Mouse (Mus musculus): ENCODE measurements at regions not wholly inside any gene's neighbourhood (a gene's known extent, or its start where the extent isn't known, plus 50 kb on each side); places are given as distances from the start of the nearest gene placed in this dataset.

- Histone ChIP-seq H3K9ac (no peak overlapping the region), H3K27ac (no peak overlapping the region), H3K4me3 (no peak overlapping the region), H3K9me3 (0 out of 2 replicates have a peak, but pooled peaks cover 4% of the 10 kb centered on the region), H3K27me3 (peaks cover 14% of the 10 kb centered on the region), H3K4me2 (replicated peaks) (no peak overlapping the region), H3K36me3 (no peaks in the 10 kb centered on the region), H3K4me1 (no peaks in the 10 kb centered on the region)
- no peak; the same call in 1 of the 2 replicates for ATAC-seq (ENCODE audit: low FRiP score, low read depth)
- WGBS: 45% methylated on average over 4 of the region's 4 CpGs
Measured at GRCm38 (mm10) chr11:52521879-52522278, 125.7 kb downstream of the 9530068E07Rik start.

- no peak overlapping the region for H3K4me3 ChIP-seq
- H3K4me1 ChIP-seq: no peaks in the 10 kb centered on the region
- H3K27ac ChIP-seq: no peak overlapping the region
- no peak overlapping the region for H3K9ac ChIP-seq
- 67% methylated on average over 3 of the region's 3 CpGs for WGBS
- 0 out of 2 replicates have a peak, but pooled peaks cover 1% of the 10 kb centered on the region for H3K9me3 ChIP-seq
- no peak for ATAC-seq (ENCODE audit: low FRiP score, low read depth)
- H3K4me2 ChIP-seq (replicated peaks): no peak overlapping the region
- no peaks in the 10 kb centered on the region for H3K36me3 ChIP-seq
- H3K27me3 ChIP-seq: peaks cover 15% of the 10 kb centered on the region
Measured at GRCm38 (mm10) chr11:52522384-52522783, 126.2 kb downstream of the 9530068E07Rik start.

- no peaks in the 10 kb centered on the region for H3K36me3 ChIP-seq
- no peak overlapping the region for H3K9ac ChIP-seq
- H3K4me2 ChIP-seq (replicated peaks): no peak overlapping the region
- no peak for ATAC-seq (ENCODE audit: low FRiP score, low read depth)
- no peak overlapping the region for H3K27ac ChIP-seq
- H3K27me3 ChIP-seq: peaks cover 18% of the 10 kb centered on the region
- H3K4me1 ChIP-seq: no peaks in the 10 kb centered on the region
- 74% methylated on average over 4 of the region's 4 CpGs for WGBS
- H3K9me3 ChIP-seq: no peaks in the 10 kb centered on the region
- no peak overlapping the region for H3K4me3 ChIP-seq
Measured at GRCm38 (mm10) chr11:52523191-52523590, 127.0 kb downstream of the 9530068E07Rik start.

- H3K27ac ChIP-seq: no peak overlapping the region
- no peak overlapping the region for H3K9ac ChIP-seq
- H3K4me1 ChIP-seq: no peaks in the 10 kb centered on the region
- no peak for ATAC-seq (ENCODE audit: low FRiP score, low read depth)
- no peaks in the 10 kb centered on the region for H3K9me3 ChIP-seq
- 48% methylated on average over 2 of the region's 2 CpGs for WGBS
- H3K27me3 ChIP-seq: peaks cover 18% of the 10 kb centered on the region
- no peak overlapping the region for H3K4me2 ChIP-seq (replicated peaks)
- H3K4me3 ChIP-seq: no peak overlapping the region
- H3K36me3 ChIP-seq: no peaks in the 10 kb centered on the region
Measured at GRCm38 (mm10) chr11:52523671-52524070, 127.4 kb downstream of the 9530068E07Rik start.

- H3K9ac ChIP-seq: no peak overlapping the region
- peaks cover 18% of the 10 kb centered on the region for H3K27me3 ChIP-seq
- H3K4me1 ChIP-seq: no peaks in the 10 kb centered on the region
- ATAC-seq (ENCODE audit: low FRiP score, low read depth): no peak
- no peak overlapping the region for H3K4me3 ChIP-seq
- no peak overlapping the region for H3K27ac ChIP-seq
- H3K4me2 ChIP-seq (replicated peaks): no peak overlapping the region
- H3K9me3 ChIP-seq: no peaks in the 10 kb centered on the region
- H3K36me3 ChIP-seq: no peaks in the 10 kb centered on the region
- 61% methylated on average over 6 of the region's 6 CpGs for WGBS
Measured at GRCm38 (mm10) chr11:52525446-52525845, 129.2 kb downstream of the 9530068E07Rik start.

- Histone ChIP-seq H3K4me2 (replicated peaks) (no peak overlapping the region), H3K36me3 (no peaks in the 10 kb centered on the region), H3K4me1 (no peaks in the 10 kb centered on the region), H3K27me3 (peaks cover 18% of the 10 kb centered on the region), H3K9ac (no peak overlapping the region), H3K9me3 (no peaks in the 10 kb centered on the region), H3K4me3 (no peak overlapping the region), H3K27ac (no peak overlapping the region)
- WGBS: 70% methylated on average over 6 of the region's 6 CpGs
- ATAC-seq (ENCODE audit: low FRiP score, low read depth): no peak
Measured at GRCm38 (mm10) chr11:52526306-52526705, 130.1 kb downstream of the 9530068E07Rik start.

- no peak overlapping the region for H3K4me2 ChIP-seq (replicated peaks)
- 54% methylated on average over 5 of the region's 5 CpGs for WGBS
- ATAC-seq (ENCODE audit: low FRiP score, low read depth): no peak
- H3K4me3 ChIP-seq: no peak overlapping the region
- H3K4me1 ChIP-seq: peaks cover 19% of the 10 kb centered on the region
- H3K27me3 ChIP-seq: peaks cover 26% of the 10 kb centered on the region
- no peaks in the 10 kb centered on the region for H3K9me3 ChIP-seq
- no peaks in the 10 kb centered on the region for H3K36me3 ChIP-seq
- no peak overlapping the region for H3K27ac ChIP-seq
- no peak overlapping the region for H3K9ac ChIP-seq
Measured at GRCm38 (mm10) chr11:52533379-52533778, 137.2 kb downstream of the 9530068E07Rik start.

- Histone ChIP-seq H3K4me2 (replicated peaks) (no peak overlapping the region), H3K27me3 (peaks cover 26% of the 10 kb centered on the region), H3K9me3 (no peaks in the 10 kb centered on the region), H3K4me3 (no peak overlapping the region), H3K4me1 (peaks cover 22% of the 10 kb centered on the region), H3K36me3 (no peaks in the 10 kb centered on the region), H3K27ac (no peak overlapping the region), H3K9ac (no peak overlapping the region)
- no peak for ATAC-seq (ENCODE audit: low FRiP score, low read depth)
- WGBS: 40% methylated on average over 13 of the region's 13 CpGs
Measured at GRCm38 (mm10) chr11:52534586-52534985, 138.4 kb downstream of the 9530068E07Rik start.

GRCm38 (mm10) chr11:52536211-52536610 lies 140.0 kb downstream of the 9530068E07Rik start:
- Histone ChIP-seq H3K9ac (no peak overlapping the region), H3K36me3 (no peaks in the 10 kb centered on the region), H3K4me3 (no peak overlapping the region), H3K4me1 (peaks cover 33% of the 10 kb centered on the region), H3K4me2 (replicated peaks) (no peak overlapping the region), H3K9me3 (no peaks in the 10 kb centered on the region), H3K27me3 (peaks cover 26% of the 10 kb centered on the region), H3K27ac (no peak overlapping the region)
- 78% methylated on average over 2 of the region's 2 CpGs for WGBS
- no peak for ATAC-seq (ENCODE audit: low FRiP score, low read depth)

- Histone ChIP-seq H3K4me3 (no peak overlapping the region), H3K9ac (no peak overlapping the region), H3K36me3 (no peaks in the 10 kb centered on the region), H3K27ac (no peak overlapping the region), H3K4me1 (peaks cover 36% of the 10 kb centered on the region), H3K4me2 (replicated peaks) (no peak overlapping the region), H3K9me3 (no peaks in the 10 kb centered on the region), H3K27me3 (peaks cover 26% of the 10 kb centered on the region)
- no peak for ATAC-seq (ENCODE audit: low FRiP score, low read depth)
- WGBS: 71% methylated on average over 11 of the region's 11 CpGs
Measured at GRCm38 (mm10) chr11:52536841-52537240, 140.6 kb downstream of the 9530068E07Rik start.

- H3K4me3 ChIP-seq: no peak overlapping the region
- no peak overlapping the region for H3K9ac ChIP-seq
- WGBS: 56% methylated on average over 4 of the region's 4 CpGs
- H3K27ac ChIP-seq: no peak overlapping the region
- no peaks in the 10 kb centered on the region for H3K36me3 ChIP-seq
- H3K4me1 ChIP-seq: peaks cover 36% of the 10 kb centered on the region
- no peak overlapping the region for H3K4me2 ChIP-seq (replicated peaks)
- H3K9me3 ChIP-seq: no peaks in the 10 kb centered on the region
- peaks cover 26% of the 10 kb centered on the region for H3K27me3 ChIP-seq
- no peak for ATAC-seq (ENCODE audit: low FRiP score, low read depth)
Measured at GRCm38 (mm10) chr11:52537819-52538435, 141.7 kb downstream of the 9530068E07Rik start.

GRCm38 (mm10) chr11:52541210-52541609 lies 145.0 kb downstream of the 9530068E07Rik start:
- Histone ChIP-seq H3K9ac (no peak overlapping the region), H3K27me3 (peaks cover 8% of the 10 kb centered on the region), H3K27ac (no peak overlapping the region), H3K4me3 (no peak overlapping the region), H3K4me2 (replicated peaks) (no peak overlapping the region), H3K36me3 (no peaks in the 10 kb centered on the region), H3K9me3 (no peaks in the 10 kb centered on the region), H3K4me1 (peaks cover 26% of the 10 kb centered on the region)
- 45% methylated on average over 5 of the region's 5 CpGs for WGBS
- ATAC-seq (ENCODE audit: low FRiP score, low read depth): no peak

GRCm38 (mm10) chr11:52551451-52551850 lies 155.2 kb downstream of the 9530068E07Rik start:
- no peak for ATAC-seq (ENCODE audit: low FRiP score, low read depth)
- Histone ChIP-seq H3K27ac (no peak overlapping the region), H3K9ac (no peak overlapping the region), H3K4me3 (no peak overlapping the region), H3K4me2 (replicated peaks) (no peak overlapping the region), H3K27me3 (no peaks in the 10 kb centered on the region), H3K4me1 (no peaks in the 10 kb centered on the region), H3K9me3 (no peaks in the 10 kb centered on the region), H3K36me3 (no peaks in the 10 kb centered on the region)
- 65% methylated on average over 5 of the region's 5 CpGs for WGBS

All from limb, embryonic 13.5 days (tissue).